Mouse (Mus musculus) neural tube, embryonic 11.5 days (tissue): ENCODE results near the gene H2afx. TPM values are rescaled to one million over a fixed set of nuclear protein-coding genes. Genes with fewer than 3 reads are reported as not detected.
"Not testable (repeated sequence)": the region's sequence is repeated elsewhere in the genome, so short reads cannot be mapped to it uniquely, and the experiment has no call there.

Experiments
- ATAC-seq: fragments of 200-750 bp; cut with Nextera tagmentation; 2 replicates; pipeline ENCODE4 v1.8.0; 2017; ENCODE audit warnings: moderate number of reproducible peaks, mild to moderate bottlenecking, moderate TSS enrichment, moderate library complexity; ENCODE audit not compliant: insufficient read depth, low FRiP score, low TSS enrichment
- DNase-seq: peaks from one replicate; pipeline ENCODE4 v3.0.0-alpha.2; 2015; ENCODE audit warnings: low spot score
- H3K27ac ChIP-seq: fragments of 300-500 bp; sonication (generic); 2 replicates; pipeline ENCODE4 v1.5.1; 2014; ENCODE audit warnings: low read depth, mild to moderate bottlenecking, low read length
- H3K27me3 ChIP-seq: fragments of 300-500 bp; sonication (generic); 2 replicates; pipeline ENCODE4 v1.6.1; 2014; ENCODE audit warnings: mild to moderate bottlenecking, low read length, mixed read lengths; ENCODE audit not compliant: control insufficient read depth, insufficient read depth
- H3K36me3 ChIP-seq: fragments of 300-500 bp; sonication (generic); 2 replicates; pipeline ENCODE4 v1.6.1; 2014; ENCODE audit warnings: mild to moderate bottlenecking, low read length, moderate library complexity, mixed read lengths; ENCODE audit not compliant: control insufficient read depth, insufficient read depth
- H3K4me1 ChIP-seq: fragments of 300-500 bp; sonication (generic); 2 replicates; pipeline ENCODE4 v1.6.1; 2014; ENCODE audit warnings: low read length, mixed read lengths; ENCODE audit not compliant: control insufficient read depth, insufficient read depth
- H3K4me2 ChIP-seq: fragments of 300-500 bp; sonication (generic); 2 replicates; pipeline ENCODE4 v1.6.1; 2014; ENCODE audit warnings: low read depth, mild to moderate bottlenecking, moderate library complexity
- H3K4me3 ChIP-seq: fragments of 300-500 bp; sonication (generic); 2 replicates; pipeline ENCODE4 v1.5.1; 2014; ENCODE audit warnings: low read depth, low read length
- H3K9ac ChIP-seq: fragments of 300-500 bp; sonication (generic); 2 replicates; pipeline ENCODE4 v1.6.1; 2014; ENCODE audit warnings: mild to moderate bottlenecking, low read length
- H3K9me3 ChIP-seq: fragments of 300-500 bp; sonication (generic); 2 replicates; pipeline ENCODE4 v1.6.1; 2016; ENCODE audit warnings: low read length; ENCODE audit not compliant: control insufficient read depth
- WGBS: fragments of 180-500 bp; shearing (Covaris S2); extraction: QIAGEN DNeasy Blood & Tissue Kit; methylation state at CpG from one replicate; pipeline ENCODE4 v1.1.7; 2014; 5-methylcytosine and 5-hydroxymethylcytosine counted together
- polyA plus RNA-seq: library from polyadenylated mRNA; unstranded; fragments of >200 nt; fragmentation: Nextera tagmentation; extraction: Ambion mirVana; gene quantifications from 2 replicates; pipeline ENCODE4 v1.2.1, GENCODE M21; 2014

The H2afx gene
- polyA plus RNA-seq, 1 experiment from 2014 or later = 366 TPM

DNA sequence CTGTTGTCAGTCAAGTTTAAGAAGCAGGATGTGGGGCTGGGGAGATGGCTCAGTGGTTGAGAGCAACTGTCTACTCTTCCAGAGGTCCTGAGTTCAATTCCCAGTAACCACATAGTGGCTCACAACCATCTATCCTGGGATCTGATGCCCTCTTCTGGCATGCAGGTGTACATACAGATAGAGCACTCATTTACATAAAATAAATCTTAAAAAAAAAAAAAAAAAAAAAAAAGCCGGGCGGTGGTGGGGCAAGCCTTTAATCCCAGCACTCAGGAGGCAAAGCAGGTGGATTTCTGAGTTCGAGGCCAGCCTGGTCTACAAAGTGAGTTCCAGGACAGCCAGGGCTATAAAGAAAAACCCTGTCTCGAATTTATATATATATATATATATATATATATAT is 10.8 kb upstream of the H2afx start:
- not testable (repeated sequence) for H3K27ac ChIP-seq, H3K4me3 ChIP-seq, H3K9ac ChIP-seq, DNase-seq, H3K4me2 ChIP-seq, H3K9me3 ChIP-seq, H3K36me3 ChIP-seq, H3K27me3 ChIP-seq, ATAC-seq
- peaks cover 19% of the 10 kb centered on the region for H3K4me1 ChIP-seq
- 81% methylated on average over 4 of the region's 4 CpGs for WGBS

DNA sequence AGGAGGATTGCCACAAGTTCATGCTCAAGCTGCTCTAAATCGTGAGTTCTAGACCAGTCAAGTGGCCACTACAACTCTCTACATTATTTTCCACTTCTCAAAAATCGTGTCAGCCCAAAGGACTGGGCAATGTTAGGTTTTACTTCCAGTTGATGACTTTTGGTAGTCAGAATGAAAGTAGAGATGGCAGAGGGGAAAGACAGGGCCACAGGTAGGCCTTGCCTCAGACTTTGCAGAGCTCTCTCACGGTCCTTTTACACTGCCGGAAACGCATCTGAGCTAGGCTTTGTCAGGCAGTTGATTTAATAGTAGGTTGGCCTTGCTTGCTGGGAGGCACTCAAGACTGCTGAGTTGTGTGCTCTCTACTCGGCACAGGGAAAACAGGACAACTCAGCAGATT is 10.3 kb upstream of the H2afx start:
- no peak overlapping the region for H3K4me3 ChIP-seq
- H3K4me1 ChIP-seq = peaks cover 14% of the 10 kb centered on the region
- 69% methylated on average over 6 of the region's 6 CpGs for WGBS
- no peak overlapping the region for H3K4me2 ChIP-seq
- H3K9me3 ChIP-seq = no peaks in the 10 kb centered on the region
- no peak overlapping the region for H3K9ac ChIP-seq
- no peaks in the 10 kb centered on the region for H3K36me3 ChIP-seq
- no peak overlapping the region for H3K27ac ChIP-seq
- no peak for ATAC-seq
- no peaks in the 10 kb centered on the region for H3K27me3 ChIP-seq
- no peak for DNase-seq

DNA sequence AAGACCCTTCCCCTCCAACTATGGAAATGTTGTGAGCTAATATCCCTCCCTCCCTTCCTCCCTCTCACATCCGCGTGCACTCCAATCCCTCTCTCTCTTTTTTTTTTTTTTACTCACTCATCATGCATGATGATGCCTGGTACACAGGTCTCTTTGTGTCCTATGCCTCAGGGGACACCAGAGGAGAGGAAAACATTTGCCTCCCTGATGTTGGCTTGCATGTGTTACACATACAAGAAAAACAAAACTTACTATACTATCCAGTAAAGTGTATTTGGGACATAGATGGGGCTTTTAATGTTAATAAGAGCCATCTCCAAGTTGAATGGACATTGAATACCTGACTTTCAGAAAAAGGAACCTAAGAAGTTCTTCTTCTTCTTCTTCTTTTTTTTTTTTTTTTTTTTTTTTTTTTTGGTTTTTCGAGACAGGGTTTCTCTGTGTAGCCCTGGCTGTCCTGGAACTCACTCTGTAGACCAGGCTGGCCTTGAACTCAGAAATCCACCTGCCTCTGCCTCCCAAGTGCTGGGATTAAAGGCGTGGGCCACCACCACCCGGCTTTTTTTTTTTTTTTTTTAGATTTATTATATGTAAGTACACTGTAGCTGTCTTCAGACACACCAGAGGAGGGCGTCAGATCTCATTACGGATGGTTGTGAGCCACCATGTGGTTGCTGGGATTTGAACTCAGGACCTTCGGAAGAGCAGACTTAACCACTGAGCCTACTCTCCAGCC is 9.3 kb upstream of the H2afx start:
- not testable (repeated sequence) for H3K4me3 ChIP-seq, DNase-seq

DNA sequence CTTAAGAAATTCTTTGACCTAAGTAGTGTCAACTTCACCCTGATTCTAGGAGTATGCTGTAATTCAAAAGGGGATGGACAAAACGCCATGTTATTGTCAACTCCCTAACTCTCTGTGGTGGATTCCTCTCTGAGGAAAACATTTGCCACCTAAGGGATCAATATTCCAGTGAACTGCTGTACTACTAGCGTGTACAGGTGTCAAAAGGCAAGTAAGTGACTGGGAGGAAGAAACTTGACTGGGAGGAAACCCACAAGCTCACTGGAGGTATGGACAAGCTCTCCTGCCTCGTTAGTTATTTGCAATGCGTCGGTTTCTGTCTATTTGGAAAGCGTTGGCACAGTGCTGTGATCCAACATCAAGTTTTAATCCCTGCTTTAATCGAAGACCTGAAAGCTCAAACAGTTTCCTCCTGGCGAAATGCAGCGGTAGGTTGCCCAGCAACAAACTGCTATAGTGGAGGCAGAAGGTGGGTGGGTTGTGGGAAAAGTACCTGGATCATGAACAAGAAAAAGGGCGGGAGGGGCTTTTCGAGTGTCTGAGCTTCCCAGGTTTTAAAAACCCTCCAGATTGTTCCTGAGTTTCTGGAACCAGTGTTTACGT is 8.6 kb upstream of the H2afx start, which contains the start of gene Dpagt1:
Dpagt1 (plus strand) TSS at position 252 of the 603 bp plus-strand sequence.
- ATAC-seq = no peak

More for the DNA sequence above, 9.3 kb upstream of the H2afx start:
- not testable (repeated sequence) for H3K9me3 ChIP-seq, H3K27ac ChIP-seq, H3K27me3 ChIP-seq, H3K36me3 ChIP-seq, H3K9ac ChIP-seq, H3K4me2 ChIP-seq, ATAC-seq
- WGBS = 76% methylated on average over 7 of the region's 8 CpGs
- H3K4me1 ChIP-seq = peaks cover 11% of the 10 kb centered on the region

DNA sequence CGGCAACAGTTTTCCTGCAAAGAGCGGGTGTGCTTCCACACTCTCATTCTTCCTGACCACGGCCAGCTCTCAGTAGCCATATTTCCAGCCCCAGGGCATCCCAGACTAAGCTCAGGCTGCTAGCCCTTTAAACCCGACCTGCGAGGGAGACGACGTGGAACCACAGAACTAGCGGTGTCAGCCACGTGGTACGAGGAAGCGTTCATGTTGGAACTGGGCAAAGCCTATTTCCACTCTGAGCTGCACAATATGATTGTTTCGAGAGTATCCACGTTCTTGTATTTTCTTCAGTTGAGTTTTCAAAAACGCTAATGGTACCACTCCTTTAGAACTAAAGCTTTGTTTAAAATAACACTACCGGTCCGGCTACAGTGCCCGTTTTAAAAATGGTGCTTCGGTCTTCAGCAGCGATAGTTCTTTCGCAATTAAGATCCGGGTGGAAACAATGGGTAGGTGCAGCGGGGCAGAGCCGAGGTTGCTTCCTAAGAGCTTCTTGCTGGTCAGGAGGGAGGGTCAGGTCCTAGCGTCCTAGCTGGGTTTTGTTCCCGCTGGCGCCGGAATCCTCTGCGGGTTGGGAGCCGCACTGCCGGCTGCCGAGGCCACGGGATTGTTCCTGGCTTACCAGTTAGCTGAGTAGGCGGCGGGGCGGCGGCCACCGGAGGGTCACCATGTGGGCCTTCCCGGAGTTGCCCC is 8.0 kb upstream of the H2afx start:
- WGBS = under 1% methylated on average over 38 of the region's 38 CpGs
- Histone ChIP-seq H3K27me3 (no peaks in the 10 kb centered on the region), H3K9ac (peak overlapping the region; percentile 92), H3K9me3 (no peaks in the 10 kb centered on the region), H3K4me3 (peak overlapping the region; percentile 84), H3K36me3 (peaks cover 1% of the 10 kb centered on the region), H3K27ac (peak overlapping the region; percentile 84), H3K4me1 (peaks cover 5% of the 10 kb centered on the region; the same call in 1 of the 2 replicates), H3K4me2 (peak overlapping the region; percentile 81)
- ATAC-seq (peak; percentile 90), DNase-seq (peak; percentile 82)

More for the DNA sequence above, 8.6 kb upstream of the H2afx start, which contains the start of gene Dpagt1:
- no peak for DNase-seq
- H3K4me2 ChIP-seq = peak within 1 kb of the TSS; percentile 81
- WGBS = 7% methylated on average over 12 of the region's 12 CpGs
- peak within 1 kb of the TSS; percentile 84 for H3K27ac ChIP-seq
- no peaks in the 10 kb centered on the region for H3K9me3 ChIP-seq
- H3K4me3 ChIP-seq = peak within 1 kb of the TSS; percentile 84
- H3K4me1 ChIP-seq = peaks cover 5% of the 10 kb centered on the region; the same call in 1 of the 2 replicates
- peak within 1 kb of the TSS; percentile 92 for H3K9ac ChIP-seq
- no peaks in the 10 kb centered on the region for H3K27me3 ChIP-seq
- no peaks in the 10 kb centered on the region for H3K36me3 ChIP-seq

DNA sequence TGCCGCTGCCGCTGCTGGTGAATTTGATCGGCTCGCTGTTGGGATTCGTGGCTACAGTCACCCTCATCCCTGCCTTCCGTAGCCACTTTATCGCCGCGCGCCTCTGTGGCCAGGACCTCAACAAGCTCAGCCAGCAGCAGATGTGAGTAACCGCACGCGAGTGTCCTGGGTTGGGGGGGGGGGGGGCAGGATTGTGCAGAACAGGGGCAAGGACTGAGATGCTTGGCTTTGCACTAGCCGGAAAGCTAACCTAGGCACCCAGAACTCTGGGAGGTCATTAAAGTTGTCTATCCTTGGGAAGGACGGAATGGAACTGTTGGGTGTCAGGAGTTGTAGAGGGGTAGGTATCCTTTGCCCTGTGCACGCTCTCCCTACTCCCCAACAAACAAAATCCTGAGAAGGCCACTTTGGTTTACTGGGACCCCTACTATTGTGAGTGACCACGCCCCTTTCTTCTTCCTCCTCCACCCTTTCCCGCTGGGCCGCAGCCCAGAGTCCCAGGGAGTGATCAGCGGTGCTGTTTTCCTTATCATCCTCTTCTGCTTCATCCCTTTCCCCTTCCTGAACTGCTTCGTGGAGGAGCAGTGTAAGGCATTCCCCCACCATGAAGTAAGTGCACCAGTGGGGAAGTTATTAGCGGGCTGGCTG is 7.3 kb upstream of the H2afx start:
- H3K27ac ChIP-seq = peak overlapping the region; percentile 84
- peaks cover 6% of the 10 kb centered on the region for H3K36me3 ChIP-seq
- H3K4me2 ChIP-seq = peak overlapping the region; percentile 81
- H3K9ac ChIP-seq = peak overlapping the region; percentile 92
- peaks cover 5% of the 10 kb centered on the region; the same call in 1 of the 2 replicates for H3K4me1 ChIP-seq
- WGBS = under 1% methylated on average over 22 of the region's 22 CpGs
- DNase-seq (peak; percentile 40), ATAC-seq (peak; percentile 51)
- no peaks in the 10 kb centered on the region for H3K9me3 ChIP-seq
- H3K27me3 ChIP-seq = no peaks in the 10 kb centered on the region
- H3K4me3 ChIP-seq = peak overlapping the region; percentile 84

DNA sequence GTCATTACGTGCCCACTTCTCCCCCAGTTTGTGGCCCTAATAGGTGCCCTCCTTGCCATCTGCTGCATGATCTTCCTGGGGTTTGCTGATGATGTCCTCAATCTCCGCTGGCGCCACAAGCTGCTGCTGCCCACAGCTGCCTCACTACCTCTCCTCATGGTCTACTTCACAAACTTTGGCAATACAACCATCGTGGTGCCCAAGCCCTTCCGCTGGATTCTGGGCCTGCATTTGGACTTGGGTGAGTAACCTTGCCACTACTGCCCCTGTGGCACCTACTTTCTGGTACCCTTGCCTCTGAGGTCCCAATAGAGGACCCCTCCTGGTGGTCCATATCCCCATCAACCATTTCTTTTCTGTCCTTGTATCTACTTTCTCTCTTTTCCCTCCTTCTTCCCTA is 6.6 kb upstream of the H2afx start:
- no peak overlapping the region for H3K27ac ChIP-seq
- peak overlapping the region; percentile 84; the same call in 1 of the 2 replicates for H3K4me3 ChIP-seq
- H3K36me3 ChIP-seq = peaks cover 11% of the 10 kb centered on the region
- DNase-seq (no peak), ATAC-seq (no peak)
- H3K4me1 ChIP-seq = peaks cover 5% of the 10 kb centered on the region; the same call in 1 of the 2 replicates
- H3K4me2 ChIP-seq = peak overlapping the region; percentile 81
- H3K9me3 ChIP-seq = no peaks in the 10 kb centered on the region
- no peak overlapping the region; the same call in 1 of the 2 replicates for H3K9ac ChIP-seq
- 92% methylated on average over 5 of the region's 5 CpGs for WGBS
- H3K27me3 ChIP-seq = no peaks in the 10 kb centered on the region

DNA sequence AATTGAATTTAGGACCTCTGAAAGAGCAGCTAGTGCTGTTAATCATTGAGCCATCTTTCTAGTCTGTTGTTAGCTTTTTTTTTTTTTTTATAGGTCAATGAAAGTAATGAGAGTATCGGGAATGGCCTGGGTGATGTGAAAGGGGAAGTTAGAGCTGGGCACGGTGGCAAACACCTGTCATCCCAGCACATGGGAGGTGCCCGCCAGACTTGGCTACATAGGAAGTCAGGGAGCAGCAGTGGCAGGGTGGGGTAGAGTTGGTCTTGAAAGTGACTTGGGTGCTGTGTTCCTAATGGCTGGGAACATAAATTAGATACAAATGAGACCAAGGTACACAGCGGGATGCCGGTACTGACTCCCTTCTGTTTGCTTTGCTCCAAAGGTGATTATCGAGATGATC is 3.8 kb upstream of the H2afx start:
- Histone ChIP-seq H3K4me3 (no peak overlapping the region), H3K36me3 (peaks cover 20% of the 10 kb centered on the region), H3K4me1 (peaks cover 5% of the 10 kb centered on the region; the same call in 1 of the 2 replicates), H3K4me2 (no peak overlapping the region), H3K27ac (no peak overlapping the region), H3K27me3 (no peaks in the 10 kb centered on the region), H3K9ac (no peak overlapping the region), H3K9me3 (no peaks in the 10 kb centered on the region)
- DNase-seq (no peak), ATAC-seq (no peak)
- WGBS = 97% methylated on average over 6 of the region's 6 CpGs
